Mouse (Mus musculus): Measurements from ENCODE around the gene Olfr427.
"Not testable (repeated sequence)": the region's sequence is repeated elsewhere in the genome, so short reads cannot be mapped to it uniquely, and the experiment has no call there.

Gene Olfr427

DNA sequence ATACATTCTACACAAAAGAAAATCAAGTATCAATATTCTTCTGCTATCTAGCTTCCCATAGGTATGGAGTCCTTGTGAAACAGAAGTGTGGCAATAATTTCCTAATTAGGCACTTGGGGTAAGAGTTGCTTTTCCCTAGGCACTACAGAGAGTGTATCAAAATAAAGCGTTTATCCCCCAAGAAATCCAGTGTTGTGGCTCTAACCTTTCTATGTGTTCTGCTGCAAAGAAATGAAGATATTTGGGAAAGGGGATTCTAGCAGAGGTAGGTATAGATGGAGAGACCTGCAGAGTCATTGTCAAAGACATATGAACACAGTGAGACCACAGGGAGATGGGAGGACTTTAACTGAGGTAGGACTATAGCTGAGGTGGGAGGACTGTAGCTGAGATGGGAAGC is at the start of gene Olfr427:
Gene Olfr427, plus strand, starts transcription at position 301 of the 400 bp plus-strand sequence.
- DNase-seq = no peak

DNA sequence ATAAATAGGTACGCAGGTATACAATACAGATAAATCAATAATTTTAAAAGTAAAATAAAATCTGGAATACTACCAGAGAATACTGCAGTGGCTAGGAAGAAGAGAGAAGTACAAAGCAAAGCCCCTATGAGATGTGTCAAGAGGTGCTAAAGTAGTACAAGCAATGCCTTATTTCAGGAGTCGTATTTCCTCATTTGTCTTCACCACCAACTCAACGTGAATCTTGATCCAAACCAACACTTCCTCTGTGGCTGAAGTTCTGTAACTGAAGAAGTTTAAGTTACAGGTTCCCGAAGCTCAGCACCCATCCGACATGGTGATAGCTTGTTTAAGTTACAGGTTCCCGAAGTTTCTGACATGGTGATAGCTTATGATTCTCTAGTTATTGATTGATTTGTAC is 48.5 kb upstream of the Olfr427 start:
- DNase-seq = not testable (repeated sequence)

DNA sequence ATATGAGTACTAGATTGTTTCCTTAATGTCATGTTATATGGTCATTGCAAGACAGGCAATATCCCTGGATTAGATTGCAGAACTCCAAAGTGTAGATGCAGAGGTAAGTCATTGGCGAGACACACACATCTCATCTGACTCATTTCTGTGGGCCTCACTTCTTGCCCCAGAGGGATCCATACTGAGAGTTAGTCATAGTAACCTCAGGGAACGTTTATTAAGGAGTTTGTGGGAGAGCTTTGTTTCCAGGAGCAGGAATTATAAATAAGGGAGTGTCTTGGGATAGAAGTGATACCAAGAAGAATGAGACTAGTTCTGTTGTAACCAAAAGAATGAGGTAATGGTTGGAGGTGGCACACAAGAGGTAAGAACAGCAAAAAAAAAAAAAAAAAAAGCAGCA is 47.8 kb upstream of the Olfr427 start, which contains the start of gene Olfr432:
Gene Olfr432, plus strand, starts transcription at position 313 of the 400 bp plus-strand sequence.
- no peak for DNase-seq

DNA sequence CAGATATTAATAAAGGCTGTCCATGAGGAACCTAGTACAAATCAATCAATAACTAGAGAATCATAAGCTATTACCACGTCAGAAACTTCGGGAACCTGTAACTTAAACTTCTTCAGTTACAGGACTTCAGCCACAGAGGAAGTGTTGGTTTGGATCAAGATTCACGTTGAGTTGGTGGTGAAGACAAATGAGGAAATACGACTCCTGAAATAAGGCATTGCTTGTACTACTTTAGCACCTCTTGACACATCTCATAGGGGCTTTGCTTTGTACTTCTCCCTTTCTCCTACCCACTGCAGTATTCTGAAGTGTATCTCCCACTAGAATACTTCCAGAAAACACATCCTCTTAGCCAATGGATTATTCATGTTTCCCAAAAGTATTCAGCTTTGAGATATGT is 47.3 kb upstream of the Olfr427 start:
- DNase-seq = not testable (repeated sequence)

DNA sequence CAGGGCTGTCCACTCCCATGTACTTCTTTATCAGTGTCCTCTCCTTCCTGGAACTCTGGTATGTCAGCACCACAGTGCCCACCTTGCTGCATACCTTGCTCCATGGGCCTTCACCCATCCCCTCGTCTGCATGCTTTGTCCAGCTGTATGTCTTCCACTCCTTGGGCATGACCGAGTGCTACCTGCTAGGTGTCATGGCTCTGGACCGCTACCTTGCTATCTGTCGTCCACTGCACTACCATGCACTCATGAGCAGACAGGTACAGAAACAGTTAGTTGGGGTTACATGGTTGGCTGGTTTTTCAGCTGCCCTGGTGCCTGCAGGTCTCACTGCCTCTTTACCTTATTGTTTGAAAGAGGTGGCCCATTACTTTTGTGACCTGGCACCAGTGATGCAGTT is 46.2 kb upstream of the Olfr427 start:
- DNase-seq = no peak

DNA sequence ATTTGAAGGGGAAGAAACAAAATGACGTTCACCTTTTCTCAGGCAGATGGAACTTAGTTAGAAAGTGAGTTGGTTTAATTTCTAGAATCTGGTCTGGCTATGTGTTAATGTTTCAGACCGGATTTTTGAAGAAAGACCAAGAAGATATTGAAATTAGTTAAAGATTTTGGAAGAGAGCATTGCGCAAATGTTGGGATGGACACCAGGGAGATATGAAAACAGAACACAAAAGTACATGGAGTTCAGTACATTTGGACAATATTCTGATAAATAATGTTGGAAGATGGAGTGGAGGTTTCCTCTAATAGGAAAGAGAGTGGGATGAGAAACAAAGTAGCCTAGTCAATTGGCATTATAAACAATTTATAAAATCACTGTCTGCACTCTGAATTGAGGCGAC is 45.2 kb upstream of the Olfr427 start:
- DNase-seq = no peak

DNA sequence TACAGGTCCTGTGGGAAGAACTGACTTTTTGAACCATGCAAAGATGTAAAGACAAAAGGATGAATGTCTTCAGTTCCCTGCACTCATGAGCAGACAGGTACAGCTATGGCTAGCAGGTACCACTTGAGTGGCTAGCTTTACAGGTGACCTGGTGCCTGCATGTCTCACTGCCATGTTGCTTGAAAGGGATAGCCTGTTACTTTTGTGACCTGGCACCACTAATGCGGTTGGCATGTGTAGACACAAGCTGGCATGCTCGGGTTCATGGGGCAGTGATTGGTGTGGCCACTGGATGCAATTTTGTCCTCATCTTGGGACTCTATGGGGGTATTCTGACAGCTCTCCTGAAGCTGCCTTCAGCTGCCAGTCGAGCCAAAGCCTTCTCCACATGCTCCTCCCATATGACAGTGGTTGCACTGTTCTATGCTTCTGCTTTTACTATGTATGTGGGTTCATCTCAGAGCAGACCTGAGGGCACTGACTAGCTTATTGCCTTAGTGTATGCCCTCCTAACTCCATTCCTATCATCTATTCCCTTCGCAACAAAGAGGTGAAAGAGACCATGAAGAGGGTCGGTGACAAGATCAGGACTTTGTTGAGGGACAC is 44.7 kb upstream of the Olfr427 start:
- DNase-seq = no peak

DNA sequence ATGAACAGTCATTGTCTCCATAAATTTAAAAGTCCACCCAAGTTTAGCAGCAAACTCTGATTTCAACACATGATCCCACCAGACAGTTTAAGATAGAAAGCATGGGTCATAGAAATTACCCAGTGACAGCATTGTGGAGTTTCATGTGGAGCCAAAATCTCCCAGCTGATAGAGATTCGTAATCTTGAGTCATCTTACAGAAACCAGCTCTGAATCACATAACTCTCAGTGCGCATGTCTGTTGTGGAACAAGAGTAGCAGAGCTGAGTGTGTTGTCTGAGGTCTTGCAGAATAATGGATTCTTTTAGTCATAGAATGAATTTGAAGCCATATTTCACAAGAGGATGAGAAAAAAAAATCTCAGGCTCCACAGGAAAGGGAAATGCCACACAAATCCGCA is 43.7 kb upstream of the Olfr427 start:
- no peak for DNase-seq

DNA sequence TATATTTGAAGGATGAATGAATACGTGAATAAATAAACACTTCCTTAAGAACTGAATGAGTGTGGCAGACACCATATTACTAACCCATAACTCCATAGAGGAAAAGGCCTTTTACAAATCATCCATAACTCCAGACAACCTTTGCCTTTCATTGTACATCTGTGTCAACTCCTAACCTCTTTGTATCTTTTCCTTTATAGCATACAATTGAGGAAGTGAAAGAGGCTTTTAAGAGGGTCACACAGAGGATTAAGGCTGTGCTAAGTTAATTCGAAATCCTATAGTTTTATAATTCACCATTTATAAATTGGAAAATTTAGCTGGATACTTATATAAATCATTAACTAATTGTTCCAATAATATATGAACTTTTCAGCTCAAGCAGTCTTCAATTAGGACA is 41.4 kb upstream of the Olfr427 start:
- no peak for DNase-seq

DNA sequence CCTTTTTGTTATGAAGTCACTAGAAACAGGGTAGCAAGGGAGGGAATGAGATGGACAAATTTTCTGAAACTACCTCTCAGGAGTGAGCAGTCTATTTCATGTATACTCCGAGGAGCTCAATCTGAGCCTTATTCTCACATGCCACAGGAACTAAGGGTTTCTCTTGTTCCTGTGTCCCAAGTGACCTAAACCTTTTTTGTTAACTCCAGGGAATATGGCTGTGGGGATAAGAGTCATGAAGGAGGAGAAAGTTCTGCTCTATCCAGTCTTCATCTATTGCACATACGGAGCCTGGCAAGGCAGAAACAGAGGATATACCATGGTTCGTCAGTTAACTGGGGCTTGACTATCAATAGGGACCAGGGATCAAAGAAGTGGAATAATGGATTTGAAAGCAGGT is 30.4 kb upstream of the Olfr427 start, which contains the start of gene Olfr430:
Gene Olfr430, plus strand, starts transcription at position 301 of the 400 bp plus-strand sequence.
- no peak for DNase-seq

DNA sequence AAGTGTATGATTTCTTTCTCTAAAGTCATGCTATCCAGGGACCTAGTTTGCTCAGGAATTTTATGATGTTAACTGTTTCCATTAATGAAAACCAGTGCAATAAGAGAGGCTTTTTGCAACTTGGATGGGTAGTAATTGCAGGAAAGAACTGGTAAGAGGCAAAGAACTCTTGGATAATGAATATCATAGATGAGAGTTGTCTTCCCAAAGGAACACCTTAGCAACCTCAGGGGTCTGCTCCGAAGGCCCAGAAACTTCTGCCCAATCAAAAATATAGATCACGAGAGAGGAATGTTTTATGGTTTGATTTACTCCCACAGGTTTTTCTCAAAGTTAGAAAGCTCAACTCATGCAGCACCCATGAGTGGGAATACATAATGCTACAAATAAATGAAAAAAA is 12.7 kb upstream of the Olfr427 start, which contains the start of gene Olfr429:
Gene Olfr429, plus strand, starts transcription at position 301 of the 400 bp plus-strand sequence.
- no peak for DNase-seq

DNA sequence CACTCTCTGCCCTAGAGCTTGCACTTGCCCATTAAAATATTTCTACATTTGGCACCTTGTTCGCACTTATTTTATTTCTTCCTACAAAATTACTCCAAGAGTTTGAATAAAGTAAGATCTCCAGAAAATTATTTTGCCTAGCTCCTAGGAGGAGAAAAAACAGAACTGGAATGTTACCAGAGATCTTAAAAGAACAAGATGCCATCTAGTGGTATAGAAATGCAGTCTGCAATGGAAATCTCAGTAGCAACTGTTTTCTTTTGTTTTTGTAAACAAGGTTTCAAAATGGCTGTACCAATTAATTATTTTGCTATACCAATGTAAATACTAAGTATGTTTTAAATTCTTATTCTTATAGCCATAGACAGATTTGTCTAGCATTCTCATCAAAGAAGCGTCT is 7.0 kb downstream of the Olfr427 start:
- no peak for DNase-seq

DNA sequence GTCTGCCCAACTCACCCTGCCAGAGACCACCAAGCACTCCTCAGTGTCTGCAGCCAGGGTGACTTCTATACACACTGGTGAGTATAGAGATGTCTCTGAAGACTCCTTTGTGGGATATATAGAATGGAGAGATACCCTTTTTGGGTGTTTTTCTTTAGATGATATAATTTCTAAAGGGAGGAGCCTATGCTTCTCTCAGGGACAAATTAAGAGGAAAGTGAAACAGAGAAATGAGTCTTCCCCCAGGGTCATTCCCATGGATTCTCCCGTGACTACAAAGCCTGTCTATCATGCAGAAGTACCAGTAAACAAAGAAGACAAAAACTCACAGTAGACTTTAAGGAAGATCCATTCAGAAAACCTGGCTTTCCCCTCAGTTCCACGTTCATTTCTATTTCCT is 24.4 kb downstream of the Olfr427 start, which contains the start of gene Olfr231:
Gene Olfr231, minus strand, starts transcription at position 101 of the 400 bp plus-strand sequence.
- DNase-seq = no peak

DNA sequence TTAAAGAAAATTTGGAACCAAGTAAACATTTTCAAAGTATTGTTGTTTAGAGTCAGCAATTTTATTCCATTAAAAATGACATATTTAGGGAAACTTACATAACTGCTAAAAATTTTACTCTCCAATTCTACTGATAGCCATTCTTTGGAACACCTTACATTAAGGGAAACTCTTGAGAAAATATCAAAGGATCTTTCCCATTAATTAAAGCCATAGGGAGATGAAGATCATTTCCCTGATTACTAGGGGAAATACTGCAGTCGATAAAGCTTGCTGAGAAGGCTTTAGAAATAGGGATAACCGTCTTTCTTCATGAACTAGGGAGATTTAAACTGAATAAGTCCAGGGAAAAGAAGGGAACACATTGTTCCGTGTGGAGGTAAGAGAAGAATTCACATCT is 34.5 kb downstream of the Olfr427 start, which contains the start of gene Olfr424:
Gene Olfr424, plus strand, starts transcription at position 301 of the 400 bp plus-strand sequence.
- no peak for DNase-seq

DNA sequence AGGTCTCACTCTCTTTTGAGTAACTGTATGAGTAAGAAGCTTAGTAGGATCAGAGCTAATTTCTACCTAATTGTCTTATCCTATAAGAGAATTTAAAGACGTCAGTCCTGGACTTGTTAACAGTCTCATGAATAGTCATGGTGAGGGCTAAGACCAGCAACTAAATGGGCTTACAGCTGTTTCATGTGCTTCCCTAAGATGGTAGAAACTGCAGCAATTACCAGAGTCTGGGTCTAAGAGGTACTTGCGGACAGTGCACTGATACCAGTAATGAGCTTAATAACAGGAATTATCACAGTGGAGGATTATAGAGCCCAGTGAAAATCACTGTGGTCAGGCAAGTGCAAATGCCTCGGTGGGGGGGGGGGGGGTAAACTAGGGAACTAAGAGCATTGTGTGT is 35.3 kb downstream of the Olfr427 start:
- no peak for DNase-seq

DNA sequence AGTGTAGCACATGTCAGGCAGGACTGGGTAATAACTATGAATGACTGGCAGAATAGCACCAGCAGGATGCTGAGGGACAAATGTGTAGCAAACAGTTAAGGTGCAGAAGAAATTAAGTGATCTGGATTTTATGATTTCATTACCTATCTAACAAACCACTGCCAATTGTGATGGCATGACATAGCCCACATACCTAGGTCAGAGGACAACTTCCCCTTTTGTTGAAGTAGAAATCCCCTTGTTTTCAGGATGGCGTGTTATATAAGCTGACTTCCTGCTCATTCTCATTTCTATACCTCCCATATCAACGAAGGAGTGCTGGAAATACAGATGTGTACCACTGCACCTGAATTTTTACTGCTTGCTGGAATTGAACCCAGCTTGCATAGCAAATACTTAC is 44.7 kb downstream of the Olfr427 start:
- DNase-seq = no peak

DNA sequence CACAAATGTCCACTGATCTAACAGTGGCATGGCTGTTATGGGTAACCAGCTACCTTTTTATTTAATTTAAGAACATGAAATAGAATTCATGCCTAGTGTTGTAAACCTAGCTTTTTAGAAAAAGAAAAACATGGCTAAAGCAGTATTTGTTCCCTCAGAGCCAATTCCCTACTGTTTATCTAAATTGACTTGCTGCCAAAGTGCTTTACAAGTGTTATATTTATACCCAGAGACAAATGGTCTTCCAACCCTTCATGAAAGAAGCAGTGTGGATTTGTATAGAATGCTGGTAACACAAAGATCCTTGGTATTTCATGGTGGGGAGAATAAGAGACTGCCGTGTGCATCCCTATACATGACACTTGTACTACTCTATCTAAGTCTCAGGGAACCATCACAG is 50.0 kb downstream of the Olfr427 start:
- DNase-seq = no peak

DNA sequence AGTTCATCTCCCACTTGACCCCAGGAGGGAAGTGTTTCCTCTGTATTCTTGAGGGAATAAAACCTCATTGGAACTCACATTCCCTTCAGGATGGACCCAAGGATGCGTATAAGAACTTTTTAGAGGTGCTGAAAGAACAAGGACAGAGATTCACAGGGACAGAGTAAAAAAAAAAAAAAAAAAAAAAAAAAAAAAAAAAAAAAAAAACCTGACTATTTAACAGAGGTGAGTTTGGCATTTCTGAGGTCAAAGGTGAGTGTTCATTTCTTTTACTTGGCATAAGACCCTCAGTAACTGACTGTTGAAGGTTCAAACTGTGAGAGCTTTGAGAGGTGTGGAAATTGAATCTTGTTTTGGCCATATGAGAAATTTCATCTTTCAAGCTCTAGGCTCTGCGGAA is 52.6 kb downstream of the Olfr427 start:
- DNase-seq = no peak

All from cerebellum, adult 9-11 months (tissue).